Mouse (Mus musculus) heart, embryonic 11.5 days (tissue): Measurements from ENCODE around the gene Fbxl15. TPM values are rescaled to one million over a fixed set of nuclear protein-coding genes. Genes with fewer than 3 reads are reported as not detected.

Experiments used
- ATAC-seq: fragments of 200-750 bp; cut with Nextera tagmentation; replicated peaks from 2 replicates; pipeline ENCODE4 v1.8.0; 2017; ENCODE audit warnings: moderate library complexity; ENCODE audit not compliant: insufficient number of reproducible peaks, low FRiP score, low TSS enrichment
- H3K27ac ChIP-seq: fragments of 300-500 bp; sonication (generic); 2 replicates; pipeline ENCODE4 v1.5.1; 2014; ENCODE audit warnings: mild to moderate bottlenecking, low read depth, low read length
- H3K27me3 ChIP-seq: fragments of 300-500 bp; sonication (generic); 2 replicates; pipeline ENCODE4 v1.6.1; 2014; ENCODE audit warnings: mild to moderate bottlenecking, low read length, mixed read lengths; ENCODE audit not compliant: control insufficient read depth, insufficient read depth
- H3K36me3 ChIP-seq: fragments of 300-500 bp; sonication (generic); 2 replicates; pipeline ENCODE4 v1.6.1; 2014; ENCODE audit warnings: mild to moderate bottlenecking, low read length, moderate library complexity, mixed read lengths; ENCODE audit not compliant: control insufficient read depth, insufficient read depth
- H3K4me1 ChIP-seq: fragments of 300-500 bp; sonication (generic); 2 replicates; pipeline ENCODE4 v1.6.1; 2014; ENCODE audit warnings: low read length; ENCODE audit not compliant: control insufficient read depth, insufficient read depth
- H3K4me2 ChIP-seq: fragments of 300-500 bp; sonication (generic); 2 replicates; pipeline ENCODE4 v1.6.1; 2014; ENCODE audit warnings: mild to moderate bottlenecking, moderate library complexity
- H3K4me3 ChIP-seq: fragments of 300-500 bp; sonication (generic); 2 replicates; pipeline ENCODE4 v1.5.1; 2014; ENCODE audit warnings: low read depth, low read length
- H3K9ac ChIP-seq: fragments of 300-500 bp; sonication (generic); 2 replicates; pipeline ENCODE4 v1.6.1; 2014; ENCODE audit warnings: mild to moderate bottlenecking, low read depth, low read length, moderate library complexity
- H3K9me3 ChIP-seq: fragments of 300-500 bp; sonication (generic); replicated peaks from 2 replicates; pipeline ENCODE4 v1.6.1; 2016; ENCODE audit warnings: low read length; ENCODE audit not compliant: control insufficient read depth
- WGBS: fragments of 180-500 bp; shearing (Covaris S2); extraction: QIAGEN DNeasy Blood & Tissue Kit; methylation state at CpG from one replicate; pipeline ENCODE4 v1.1.7; 2014; ENCODE audit not compliant: insufficient replicate concordance; 5-methylcytosine and 5-hydroxymethylcytosine counted together
- polyA plus RNA-seq: library from polyadenylated mRNA; unstranded; fragments of >200 nt; fragmentation: Nextera tagmentation; extraction: Ambion mirVana; gene quantifications from 2 replicates; pipeline ENCODE4 v1.2.1, GENCODE M21; 2014

Fbxl15 gene
- polyA plus RNA-seq, 1 experiment from 2014 or later, result 9.7 TPM

GRCm38 (mm10) chr19:46324366-46324765, 3.6 kb upstream of the Fbxl15 start:
- WGBS, result 62% methylated on average over 11 of the region's 11 CpGs
- H3K4me1 ChIP-seq, result peaks cover 10% of the 10 kb centered on the region
- no peak overlapping the region for H3K27ac ChIP-seq
- H3K27me3 ChIP-seq, result peaks cover 82% of the 10 kb centered on the region
- H3K9ac ChIP-seq, result no peak overlapping the region
- ATAC-seq, result no peak
- H3K36me3 ChIP-seq, result no peaks in the 10 kb centered on the region
- H3K9me3 ChIP-seq, result no peaks in the 10 kb centered on the region
- no peak overlapping the region for H3K4me3 ChIP-seq
- no peak overlapping the region for H3K4me2 ChIP-seq

- ATAC-seq, result no peak
- peaks cover 16% of the 10 kb centered on the region for H3K4me1 ChIP-seq
- H3K4me3 ChIP-seq, result no peak overlapping the region
- no peaks in the 10 kb centered on the region for H3K36me3 ChIP-seq
- H3K4me2 ChIP-seq, result no peak overlapping the region
- no peak overlapping the region for H3K27ac ChIP-seq
- peaks cover 76% of the 10 kb centered on the region for H3K27me3 ChIP-seq
- no peaks in the 10 kb centered on the region for H3K9me3 ChIP-seq
- 63% methylated on average over 5 of the region's 5 CpGs for WGBS
- no peak overlapping the region for H3K9ac ChIP-seq
Measured at GRCm38 (mm10) chr19:46324918-46325317, 3.1 kb upstream of the Fbxl15 start.

GRCm38 (mm10) chr19:46326019-46326755, 1.8 kb upstream of the Fbxl15 start:
- Histone ChIP-seq H3K27me3 (peaks cover 64% of the 10 kb centered on the region), H3K4me1 (peaks cover 16% of the 10 kb centered on the region), H3K27ac (no peak overlapping the region), H3K36me3 (peaks cover 3% of the 10 kb centered on the region; the same call in 1 of the 2 replicates), H3K9ac (no peak overlapping the region), H3K9me3 (no peaks in the 10 kb centered on the region), H3K4me3 (no peak overlapping the region), H3K4me2 (no peak overlapping the region)
- ATAC-seq, result no peak
- 5% methylated on average over 27 of the region's 29 CpGs for WGBS

DNA sequence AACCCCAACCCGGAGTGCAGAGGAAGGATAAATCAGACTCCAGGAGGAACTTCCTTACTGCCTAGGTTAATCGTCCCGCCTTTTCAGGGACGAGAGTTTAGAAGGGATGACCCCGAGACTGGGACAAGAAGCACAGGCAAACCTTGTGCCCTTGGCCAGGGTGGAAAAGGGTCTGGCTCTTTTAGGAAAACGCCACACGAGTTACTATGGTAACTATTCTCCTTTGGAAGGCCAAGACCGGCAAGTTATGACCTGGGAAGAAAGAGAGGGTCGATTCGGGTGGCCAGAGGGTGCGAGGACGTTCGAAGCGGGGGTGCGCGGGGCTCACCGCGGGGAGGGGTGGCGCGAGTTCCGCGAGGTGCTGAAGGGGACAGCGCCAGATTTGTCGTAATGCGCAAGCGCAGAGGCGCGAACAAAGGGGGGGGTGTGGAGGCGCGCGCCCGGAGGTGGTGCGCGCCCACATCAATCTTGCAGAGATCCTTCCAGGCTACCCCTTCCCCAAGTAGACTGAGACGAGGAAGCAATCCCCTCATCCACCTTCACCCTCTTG, 1.2 kb upstream of the Fbxl15 start, which contains the start of gene Psd:
Gene Psd (minus strand): TSS at position 401 of the 550 bp plus-strand sequence.
- WGBS, result under 1% methylated on average over 35 of the region's 35 CpGs
- Histone ChIP-seq H3K27me3 (peaks cover 57% of the 10 kb centered on the region), H3K4me3 (peak within 1 kb of the TSS; percentile 64), H3K4me1 (peaks cover 16% of the 10 kb centered on the region), H3K9me3 (no peaks in the 10 kb centered on the region), H3K36me3 (peaks cover 3% of the 10 kb centered on the region; the same call in 1 of the 2 replicates), H3K4me2 (peak within 1 kb of the TSS; percentile 99), H3K9ac (peak within 1 kb of the TSS; percentile 73), H3K27ac (peak within 1 kb of the TSS; percentile 60)
- no peak for ATAC-seq

DNA sequence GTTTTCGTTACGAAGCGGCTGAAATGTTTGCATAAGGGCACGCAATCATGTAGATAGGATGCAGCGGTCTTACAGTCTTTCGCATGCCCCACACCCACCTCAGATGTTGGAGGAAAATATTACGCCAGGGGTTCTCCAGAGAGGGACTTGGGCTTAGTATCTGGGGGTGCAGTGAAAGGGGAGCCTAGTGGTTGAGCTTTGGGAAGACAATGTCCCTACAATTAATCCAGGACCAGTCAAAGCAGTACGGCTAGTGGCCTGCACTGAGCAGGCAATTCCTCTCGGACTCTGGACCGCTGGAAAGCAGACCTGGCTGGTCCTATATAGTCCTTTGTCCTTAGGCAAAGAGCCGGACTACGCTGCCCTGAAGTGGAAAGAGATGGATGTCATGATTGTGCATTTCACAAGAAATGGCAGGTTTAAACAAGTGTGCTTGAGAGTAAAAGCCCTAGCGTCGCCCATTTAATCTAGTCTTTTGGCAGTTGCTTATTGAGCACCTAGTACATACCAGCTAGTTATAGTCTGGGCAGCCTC, 386 bp upstream of the Fbxl15 start:
- 25% methylated on average over 14 of the region's 14 CpGs for WGBS
- no peak overlapping the region for H3K27ac ChIP-seq
- peak overlapping the region; percentile 73 for H3K9ac ChIP-seq
- H3K4me3 ChIP-seq, result peak overlapping the region; percentile 64
- H3K9me3 ChIP-seq, result no peaks in the 10 kb centered on the region
- peaks cover 3% of the 10 kb centered on the region; the same call in 1 of the 2 replicates for H3K36me3 ChIP-seq
- ATAC-seq, result no peak
- peak overlapping the region; percentile 99 for H3K4me2 ChIP-seq
- H3K4me1 ChIP-seq, result peaks cover 16% of the 10 kb centered on the region
- H3K27me3 ChIP-seq, result peaks cover 50% of the 10 kb centered on the region

- ATAC-seq, result no peak; the same call in 1 of the 2 replicates
Measured at GRCm38 (mm10) chr19:46329031-46329641, 1.2 kb downstream of the Fbxl15 start.

GRCm38 (mm10) chr19:46329951-46330350, 2.0 kb downstream of the Fbxl15 start:
- Histone ChIP-seq H3K27me3 (peaks cover 26% of the 10 kb centered on the region), H3K4me3 (no peak overlapping the region), H3K9me3 (no peaks in the 10 kb centered on the region), H3K36me3 (peaks cover 3% of the 10 kb centered on the region; the same call in 1 of the 2 replicates), H3K4me1 (peaks cover 16% of the 10 kb centered on the region), H3K9ac (no peak overlapping the region), H3K27ac (no peak overlapping the region), H3K4me2 (peak overlapping the region; percentile 99)
- WGBS, result 6% methylated on average over 16 of the region's 16 CpGs
- no peak for ATAC-seq

More at GRCm38 (mm10) chr19:46329031-46329641, 1.2 kb downstream of the Fbxl15 start:
- peak overlapping the region; percentile 99 for H3K4me2 ChIP-seq
- H3K36me3 ChIP-seq, result peaks cover 3% of the 10 kb centered on the region; the same call in 1 of the 2 replicates
- WGBS, result 2% methylated on average over 54 of the region's 54 CpGs
- peak overlapping the region; percentile 64 for H3K4me3 ChIP-seq
- H3K9me3 ChIP-seq, result no peaks in the 10 kb centered on the region
- H3K27me3 ChIP-seq, result peaks cover 34% of the 10 kb centered on the region
- H3K9ac ChIP-seq, result peak overlapping the region; percentile 73
- peak overlapping the region; percentile 60; the same call in 1 of the 2 replicates for H3K27ac ChIP-seq
- peaks cover 16% of the 10 kb centered on the region for H3K4me1 ChIP-seq

DNA sequence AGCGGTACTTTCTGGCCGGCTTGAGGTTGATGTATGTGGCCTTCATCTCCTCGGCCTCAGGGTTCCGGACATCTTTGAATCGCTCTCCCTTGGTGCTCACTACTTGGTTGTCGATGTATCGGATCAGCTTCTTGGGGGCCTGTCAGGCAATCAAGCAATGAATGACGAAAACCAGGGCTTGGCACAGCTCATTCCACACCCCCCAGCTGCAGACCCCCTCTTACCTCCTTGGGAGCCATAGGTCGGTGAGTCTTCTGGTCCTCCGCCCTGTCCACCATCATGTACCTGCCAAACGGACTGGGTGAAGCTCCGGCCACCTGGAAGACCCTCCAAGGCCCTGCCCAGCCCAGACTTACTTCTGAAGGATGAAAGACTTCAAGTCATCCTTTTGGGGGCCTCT, 2.7 kb downstream of the Fbxl15 start:
- Histone ChIP-seq H3K27me3 (peaks cover 19% of the 10 kb centered on the region), H3K9ac (no peak overlapping the region), H3K4me3 (no peak overlapping the region), H3K27ac (no peak overlapping the region), H3K4me2 (no peak overlapping the region), H3K36me3 (peaks cover 3% of the 10 kb centered on the region; the same call in 1 of the 2 replicates), H3K4me1 (peaks cover 16% of the 10 kb centered on the region), H3K9me3 (no peaks in the 10 kb centered on the region)
- no peak for ATAC-seq
- WGBS, result 90% methylated on average over 12 of the region's 12 CpGs
